Mouse (Mus musculus): ENCODE data around the gene Med21.

Gene Med21

DNA sequence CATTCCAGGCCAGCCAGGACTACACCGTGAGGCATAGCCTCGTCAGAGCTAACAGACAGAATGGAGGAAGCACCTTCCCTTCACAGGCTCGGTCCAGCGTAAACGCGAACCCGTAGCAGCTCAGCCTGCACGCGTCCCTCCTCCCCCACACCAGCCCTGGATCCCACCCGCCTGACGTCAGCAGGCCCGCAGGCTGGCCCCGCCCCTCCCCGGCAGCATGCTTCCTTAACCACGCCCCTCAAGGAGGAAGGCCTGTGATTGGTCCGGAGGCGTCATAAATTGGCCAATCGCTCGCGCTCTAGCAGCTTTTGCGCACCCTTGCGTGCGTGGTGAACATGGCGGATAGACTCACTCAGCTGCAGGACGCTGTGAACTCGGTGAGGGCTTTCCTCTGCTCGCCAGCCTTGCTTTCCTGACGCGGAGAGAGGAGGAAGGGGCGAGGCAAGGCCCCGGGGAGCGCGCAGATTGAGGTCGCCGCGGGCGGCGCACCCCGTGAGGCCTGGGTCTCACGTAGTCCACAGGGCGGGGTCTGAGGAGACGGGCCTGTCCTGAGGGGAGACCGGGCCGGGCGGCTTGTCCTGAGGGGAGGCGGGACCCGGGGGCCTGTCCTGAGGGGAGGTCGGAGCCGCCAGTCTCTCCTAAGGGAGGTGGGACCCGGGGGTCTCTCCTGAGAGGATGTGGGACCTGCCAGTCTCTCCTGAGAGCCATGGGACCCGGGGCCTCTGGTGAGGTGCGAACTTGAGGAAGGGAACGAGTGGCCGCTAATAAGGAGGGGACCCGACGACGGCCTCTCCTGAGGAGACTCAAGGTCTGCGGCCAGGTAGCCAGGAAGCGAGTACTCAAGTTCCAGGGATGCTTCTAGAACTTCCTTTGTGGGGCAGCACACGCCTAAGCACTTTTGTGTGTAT is at the start of gene Med21, which contains the start of gene Tm7sf3:
Gene Med21 (plus strand): TSS at position 272 of the 908 bp plus-strand sequence.
Gene Tm7sf3 (minus strand): TSS at position 549 of the 908 bp plus-strand sequence.
- peak; percentile 99 for DNase-seq (ENCODE audit: low spot score in 2 of 2)

DNA sequence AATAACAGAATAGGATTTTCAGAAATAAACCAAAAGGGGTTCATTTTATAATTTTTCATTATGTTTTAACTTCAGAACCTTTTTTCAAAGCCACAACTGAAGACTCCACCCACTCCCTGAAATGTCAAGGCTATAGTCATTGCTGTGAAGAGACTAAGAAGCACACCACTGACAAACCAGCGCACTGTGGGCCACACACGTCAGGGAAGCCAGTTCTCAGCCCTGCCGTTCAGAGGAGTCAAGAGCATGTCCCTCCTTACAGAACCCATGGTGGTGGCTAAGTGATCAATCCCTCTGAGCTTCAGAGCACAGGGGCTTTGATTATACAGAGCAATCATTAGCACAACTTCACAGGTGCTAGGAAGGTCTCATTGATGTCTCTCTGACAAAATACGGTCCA is 39.7 kb upstream of the Med21 start:
- DNase-seq (ENCODE audit: low spot score in 2 of 2), result no peak

DNA sequence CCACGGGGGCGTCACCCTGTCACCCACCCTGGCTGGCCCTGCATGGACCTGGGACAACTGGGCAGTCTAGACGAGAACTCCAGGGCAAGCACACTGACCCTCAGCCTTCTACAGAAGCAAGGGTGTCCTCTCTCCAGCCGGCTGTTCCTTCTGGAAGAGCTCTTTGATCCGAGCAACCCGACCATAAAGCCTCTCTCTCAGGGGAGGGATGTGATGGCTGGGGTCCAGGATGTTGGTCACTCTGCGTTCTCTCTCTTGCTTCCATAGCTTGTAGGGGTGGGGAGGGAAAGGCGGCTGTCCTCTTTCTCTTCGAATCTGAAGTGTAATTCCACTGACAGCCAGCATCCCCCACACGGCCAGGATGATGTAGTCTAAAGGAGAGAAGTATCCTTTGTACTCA is 38.7 kb upstream of the Med21 start:
- DNase-seq (ENCODE audit: low spot score in 2 of 2), result no peak

GRCm38 (mm10) chr6:146611385-146611784 is 31.0 kb upstream of the Med21 start:
- peak in 1 of 2 experiments; percentile 70 for DNase-seq (ENCODE audit: low spot score in 2 of 2)

DNA sequence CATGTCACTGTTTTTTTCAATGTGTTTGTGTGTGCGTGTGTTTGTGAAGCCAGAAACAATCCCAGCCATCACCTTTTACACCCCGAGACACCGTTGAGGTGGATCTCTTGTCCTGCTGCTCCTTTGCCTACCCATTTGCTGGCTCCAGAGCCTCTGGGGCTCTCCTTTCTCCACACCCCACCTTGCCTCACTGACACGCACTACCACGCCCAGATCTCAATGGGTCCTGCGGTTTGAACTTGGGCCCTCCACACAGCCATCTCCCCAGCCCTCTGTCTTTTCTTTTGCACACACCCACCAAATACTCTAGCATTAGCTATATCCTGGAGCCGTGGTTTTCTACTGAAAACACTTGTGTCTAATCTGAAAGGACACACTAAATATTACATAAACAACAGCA is 30.4 kb upstream of the Med21 start:
- DNase-seq (ENCODE audit: low spot score in 2 of 2), result peak; percentile 42 to 76

DNA sequence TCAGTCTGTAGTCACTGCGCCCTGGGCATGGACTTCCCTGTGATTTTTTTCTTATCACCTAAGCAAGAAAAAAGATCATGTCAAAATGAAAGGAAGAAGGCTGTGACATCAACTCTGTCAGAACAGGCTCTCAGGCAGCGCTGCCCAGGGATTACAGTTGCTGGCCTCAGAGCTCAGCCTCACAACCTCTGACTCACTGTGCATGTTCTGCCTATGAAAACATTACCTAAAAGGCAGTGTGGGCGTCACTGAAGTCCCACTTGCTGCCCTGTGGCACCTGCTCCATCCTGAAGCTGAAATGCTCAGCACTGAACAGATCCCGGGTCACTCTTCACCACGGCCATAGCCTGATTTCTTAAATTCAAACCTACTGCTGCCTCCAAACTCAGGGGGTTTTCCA is 29.6 kb upstream of the Med21 start:
- DNase-seq (ENCODE audit: low spot score in 2 of 2), result no peak

DNA sequence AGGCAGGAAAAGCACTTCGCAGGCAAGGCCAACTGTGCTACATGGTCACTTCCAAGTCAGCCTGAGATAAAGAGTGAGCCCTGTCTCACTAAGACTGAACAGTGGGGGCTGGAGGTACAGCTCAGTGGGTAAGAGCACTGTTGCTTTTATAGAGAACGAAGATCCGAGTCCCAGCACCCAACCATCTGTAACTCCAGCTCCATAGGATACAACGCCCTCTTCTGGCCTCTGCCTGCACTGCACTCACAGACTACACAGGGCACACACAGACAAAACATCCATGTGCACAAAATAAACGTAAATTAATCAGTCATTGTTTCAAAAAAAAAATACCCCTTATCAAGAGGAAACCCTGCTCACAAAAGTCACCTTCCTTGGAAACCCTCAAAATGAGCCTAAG is 28.4 kb upstream of the Med21 start:
- peak in 1 of 2 experiments; percentile 15 for DNase-seq (ENCODE audit: low spot score in 2 of 2)

GRCm38 (mm10) chr6:146614541-146614940 is 27.8 kb upstream of the Med21 start:
- DNase-seq (ENCODE audit: low spot score in 2 of 2), result peak in 1 of 2 experiments; percentile 47

GRCm38 (mm10) chr6:146615891-146616290 is 26.5 kb upstream of the Med21 start:
- DNase-seq (ENCODE audit: low spot score in 2 of 2), result no peak

GRCm38 (mm10) chr6:146616670-146617069 is 25.7 kb upstream of the Med21 start:
- no peak for DNase-seq (ENCODE audit: low spot score in 2 of 2)

DNA sequence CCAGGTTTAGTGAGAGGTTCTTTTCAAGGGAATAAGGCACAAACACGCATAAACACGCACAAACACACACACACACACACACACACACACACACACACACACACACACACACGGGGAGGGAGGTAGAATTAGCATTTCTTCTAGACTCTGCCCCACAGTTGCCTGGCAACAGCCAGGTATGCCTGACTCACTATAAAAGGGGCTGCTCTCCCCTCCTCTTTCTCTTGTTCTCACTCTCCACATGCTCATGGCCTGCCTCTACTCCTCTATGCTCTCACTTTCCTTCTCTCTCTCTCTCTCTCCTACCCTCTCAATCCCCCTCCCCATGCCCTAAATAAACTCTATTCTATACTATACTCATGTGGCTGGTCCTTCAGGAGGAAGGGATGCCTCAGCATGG is 14.2 kb upstream of the Med21 start:
- DNase-seq (ENCODE audit: low spot score in 2 of 2), result no peak

GRCm38 (mm10) chr6:146629781-146630756 is 12.3 kb upstream of the Med21 start:
- peak; percentile 74 to 80 for DNase-seq (ENCODE audit: low spot score in 2 of 2)

DNA sequence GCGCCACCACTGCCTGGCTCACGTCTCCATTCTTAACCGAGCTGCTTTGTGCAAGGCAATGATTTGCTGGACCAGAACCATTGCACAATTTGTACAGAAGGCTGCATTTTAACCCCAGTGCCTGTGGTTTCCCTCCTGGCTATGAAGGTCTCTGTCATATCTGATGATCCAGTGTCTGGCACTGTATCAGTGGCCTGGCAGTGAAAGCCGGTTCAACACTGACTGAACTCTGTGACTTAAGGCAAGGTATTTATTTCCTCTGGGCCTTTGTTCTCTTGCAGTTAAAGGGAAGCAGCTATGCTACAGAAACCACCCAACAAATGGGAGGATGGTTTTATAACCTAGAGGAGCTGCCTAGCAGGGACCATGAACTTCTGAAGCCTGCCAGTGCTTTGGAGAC is 11.4 kb upstream of the Med21 start:
- DNase-seq (ENCODE audit: low spot score in 2 of 2), result peak in 1 of 2 experiments; percentile 63

GRCm38 (mm10) chr6:146631847-146632246 is 10.5 kb upstream of the Med21 start:
- peak in 1 of 2 experiments; percentile 64 for DNase-seq (ENCODE audit: low spot score in 2 of 2)

- DNase-seq (ENCODE audit: low spot score in 2 of 2), result peak in 1 of 2 experiments; percentile 62
These were observed 9.9 kb upstream of the Med21 start for GRCm38 (mm10) chr6:146632403-146632802.

DNA sequence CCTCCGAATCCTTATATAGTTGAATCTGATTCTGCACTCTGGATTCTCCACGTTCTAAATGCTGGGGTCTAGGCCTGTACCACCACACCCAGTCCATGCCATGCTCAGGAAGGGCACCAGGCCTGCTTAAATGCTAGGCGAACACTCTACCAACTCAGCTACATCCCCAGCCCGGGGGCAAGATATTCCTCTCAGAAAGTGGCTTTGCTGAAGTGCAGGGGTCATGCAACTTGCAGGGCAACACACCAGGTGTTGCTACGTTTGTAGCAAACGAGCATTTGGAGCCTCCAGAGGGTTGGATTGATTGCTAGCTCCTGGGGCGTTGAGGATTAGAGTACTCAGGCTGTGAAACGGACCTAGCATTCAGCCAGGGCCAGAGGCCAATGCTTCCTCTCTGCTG is 9.2 kb upstream of the Med21 start:
- peak in 1 of 2 experiments; percentile 65 for DNase-seq (ENCODE audit: low spot score in 2 of 2)

- peak in 1 of 2 experiments; percentile 68 for DNase-seq (ENCODE audit: low spot score in 2 of 2)
These were observed 8.7 kb upstream of the Med21 start for GRCm38 (mm10) chr6:146633629-146634014.

GRCm38 (mm10) chr6:146634015-146634722 is 8.2 kb upstream of the Med21 start:
- DNase-seq (ENCODE audit: low spot score in 2 of 2), result peak; percentile 74 to 89

DNA sequence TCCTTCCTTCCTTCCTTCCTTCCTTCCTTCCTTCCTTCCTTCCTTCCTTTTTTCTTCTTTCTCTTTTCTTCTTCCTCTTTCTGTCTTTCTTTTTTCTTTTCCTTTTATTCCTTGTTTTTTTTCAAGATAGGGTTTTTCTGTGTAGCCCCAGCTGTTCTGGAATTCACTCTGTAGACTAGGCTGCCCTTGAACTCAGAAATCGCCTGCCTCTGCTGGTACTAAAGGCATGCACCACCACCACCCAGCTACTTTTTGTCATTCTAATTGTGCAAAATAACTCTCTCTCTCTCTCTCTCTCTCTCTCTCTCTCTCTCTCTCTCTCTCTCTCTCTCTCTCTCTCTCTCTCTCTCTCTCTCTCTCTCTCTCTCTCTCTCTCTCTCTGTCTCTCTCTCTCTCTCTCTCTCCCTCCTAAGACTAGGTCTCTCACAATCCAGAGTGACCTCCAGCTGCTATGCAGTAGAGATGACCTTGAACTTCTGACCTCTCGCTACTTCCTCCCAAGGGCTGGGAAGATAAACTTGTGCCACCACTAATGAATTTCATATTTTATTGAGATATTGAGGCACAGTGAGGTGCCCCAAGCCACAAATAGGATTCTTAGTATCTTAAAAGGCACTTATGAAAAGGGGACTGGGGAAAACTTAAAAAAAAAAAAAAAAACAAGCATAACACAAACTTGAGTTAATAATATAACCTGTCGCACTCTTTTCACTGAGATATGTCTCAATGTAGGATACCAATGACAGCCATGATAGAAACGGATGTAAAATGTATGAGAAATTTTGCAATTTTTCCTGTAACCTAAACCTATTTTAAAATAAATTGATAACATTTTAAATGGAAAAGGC is 7.4 kb upstream of the Med21 start:
- DNase-seq (ENCODE audit: low spot score in 2 of 2), result peak in 1 of 2 experiments; percentile 11

DNA sequence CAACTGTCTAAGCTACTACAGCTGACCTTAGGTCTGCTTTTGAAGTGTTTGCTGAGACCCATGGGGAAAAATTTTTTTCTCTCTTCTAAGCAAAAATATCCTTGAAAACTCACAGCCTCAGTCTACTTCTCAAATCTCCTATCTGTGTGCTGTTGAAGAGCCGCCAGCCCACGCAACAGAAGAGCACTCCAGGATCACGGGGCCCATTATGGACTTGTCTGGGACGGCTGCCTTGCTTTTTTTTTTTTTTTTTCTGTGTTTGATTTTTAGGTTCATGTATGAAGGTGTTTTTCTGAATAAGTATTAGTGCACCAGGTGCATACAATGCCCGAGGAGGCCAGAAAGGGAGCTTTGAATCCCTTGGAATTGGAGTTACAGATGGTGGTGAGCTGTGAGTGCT is 5.9 kb upstream of the Med21 start:
- DNase-seq (ENCODE audit: low spot score in 2 of 2), result peak in 1 of 2 experiments; percentile 2
